Mouse (Mus musculus): Measurements from ENCODE around the gene Sipa1l3. TPM values are rescaled to one million over a fixed set of nuclear protein-coding genes. Genes with fewer than 3 reads are reported as not detected.

The Sipa1l3 gene
- polyA plus RNA-seq, 1 experiment, result 30.3 TPM

DNA sequence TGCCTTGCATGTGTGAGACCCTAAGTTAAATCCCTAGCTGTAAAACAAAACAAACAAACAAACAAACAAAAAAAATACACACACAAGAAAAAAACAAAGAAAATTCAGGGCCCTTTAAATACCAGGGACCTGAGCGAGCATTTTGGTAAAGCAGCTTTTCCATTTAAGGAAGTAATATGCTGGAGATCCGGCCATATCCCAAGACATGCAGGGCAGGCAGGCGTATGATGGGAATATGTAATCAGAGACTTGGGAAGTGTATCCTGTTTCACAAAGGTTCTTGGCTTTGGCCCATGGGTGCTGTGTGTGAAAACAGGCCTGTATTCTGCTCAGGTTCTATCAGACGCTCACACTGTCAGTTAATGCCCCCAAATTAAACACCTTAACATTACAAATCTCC lies 240.9 kb downstream of the Sipa1l3 start:
- no peak for DNase-seq (ENCODE audit: low read depth in 1 of 2, low spot score in 2 of 2)

DNA sequence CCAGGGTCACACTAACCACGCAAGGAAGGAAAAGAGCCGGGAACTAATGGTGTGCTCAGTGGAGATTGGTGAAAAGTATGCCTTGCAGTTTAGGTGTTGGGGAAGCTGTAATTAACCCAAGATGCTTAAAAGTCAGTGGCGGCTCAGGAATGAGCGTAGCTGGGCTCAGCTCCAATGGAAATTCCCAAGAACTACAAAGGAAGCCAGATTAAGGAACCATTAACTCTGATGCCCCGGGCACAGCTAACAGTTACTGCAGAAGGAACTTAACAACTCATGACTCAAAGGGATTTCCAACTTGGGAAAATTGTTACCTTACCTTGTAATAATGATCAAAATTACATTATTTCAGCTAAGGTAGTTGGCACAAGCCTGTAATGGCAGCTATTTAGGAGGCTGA lies 241.7 kb downstream of the Sipa1l3 start:
- WGBS, result 80% methylated on average over 5 of the region's 5 CpGs
- TF ChIP-seq POLR2A (IDR thresholded peaks at IDR 0.05; ENCODE audit: low read depth, low read length) (no peak), CTCF (IDR thresholded peaks at IDR 0.05; ENCODE audit: extremely low read depth, insufficient read depth, insufficient read length, insufficient replicate concordance) (no peak)
- no peaks in the 10 kb centered on the region for H3K36me3 ChIP-seq (ENCODE audit: control insufficient read depth, insufficient read depth, low read length)
- H3K27me3 ChIP-seq (ENCODE audit: control insufficient read depth, insufficient read depth, low read length), result no peaks in the 10 kb centered on the region
- no peak overlapping the region for H3K27ac ChIP-seq (ENCODE audit: insufficient read depth, low read length)
- H3K4me1 ChIP-seq (ENCODE audit: control insufficient read depth, insufficient read depth, insufficient read length), result peaks cover 2% of the 10 kb centered on the region; the same call in 1 of the 2 replicates
- H3K4me3 ChIP-seq (ENCODE audit: extremely low read depth, insufficient read depth, insufficient read length), result no peak overlapping the region
- DNase-seq (ENCODE audit: low read depth in 1 of 2, low spot score in 2 of 2), result no peak

More for the DNA sequence above, 240.9 kb downstream of the Sipa1l3 start:
- Histone ChIP-seq H3K27me3 (ENCODE audit: control insufficient read depth, insufficient read depth, low read length) (no peaks in the 10 kb centered on the region), H3K27ac (ENCODE audit: insufficient read depth, low read length) (no peak overlapping the region), H3K4me1 (ENCODE audit: control insufficient read depth, insufficient read depth, insufficient read length) (peaks cover 6% of the 10 kb centered on the region), H3K36me3 (ENCODE audit: control insufficient read depth, insufficient read depth, low read length) (no peaks in the 10 kb centered on the region), H3K4me3 (ENCODE audit: extremely low read depth, insufficient read depth, insufficient read length) (no peak overlapping the region)
- TF ChIP-seq CTCF (IDR thresholded peaks at IDR 0.05; ENCODE audit: extremely low read depth, insufficient read depth, insufficient read length, insufficient replicate concordance) (no peak), POLR2A (IDR thresholded peaks at IDR 0.05; ENCODE audit: low read depth, low read length) (no peak)
- 80% methylated on average over 4 of the region's 4 CpGs for WGBS

DNA sequence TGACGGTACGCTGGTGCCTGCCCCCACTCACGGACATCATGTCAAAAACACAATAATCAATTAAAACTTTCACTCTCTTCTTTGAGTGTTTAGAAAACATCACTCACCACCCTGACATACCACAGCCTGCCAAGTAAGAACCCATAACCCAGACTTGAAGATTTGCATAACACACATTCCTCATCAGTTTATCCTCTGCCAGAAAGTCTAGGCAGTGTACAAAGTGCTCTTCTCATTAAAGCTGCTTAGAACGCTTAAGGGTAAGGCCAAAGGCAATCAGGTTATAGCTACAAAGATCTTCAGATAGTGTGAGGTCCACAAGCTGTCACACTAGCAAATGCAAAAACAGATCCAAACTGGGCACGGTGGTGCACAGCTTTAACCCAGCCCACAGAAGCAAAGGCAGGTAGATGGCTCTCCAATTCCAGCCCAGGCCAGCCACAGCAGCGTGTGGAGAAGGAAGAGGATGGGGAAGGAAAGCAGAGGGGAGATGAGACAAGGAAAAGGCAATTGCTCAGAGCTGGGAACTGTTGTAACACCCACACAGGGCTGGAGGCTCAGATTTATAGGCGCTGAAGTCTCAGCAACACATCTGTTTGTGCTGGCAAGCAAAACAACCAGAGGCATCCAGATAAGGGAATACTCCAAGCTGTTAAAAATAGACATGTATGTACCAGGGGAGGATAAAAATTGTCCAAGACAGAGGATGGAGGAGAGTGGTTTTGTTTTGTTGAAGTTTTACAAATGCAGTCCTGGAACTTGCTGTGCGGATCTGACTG lies 246.6 kb downstream of the Sipa1l3 start:
- H3K27me3 ChIP-seq (ENCODE audit: control insufficient read depth, insufficient read depth, low read length), result no peaks in the 10 kb centered on the region
- peaks cover 8% of the 10 kb centered on the region for H3K4me1 ChIP-seq (ENCODE audit: control insufficient read depth, insufficient read depth, insufficient read length)
- TF ChIP-seq CTCF (IDR thresholded peaks at IDR 0.05; ENCODE audit: extremely low read depth, insufficient read depth, insufficient read length, insufficient replicate concordance), result no peak
- TF ChIP-seq POLR2A (IDR thresholded peaks at IDR 0.05; ENCODE audit: low read depth, low read length), result no peak
- no peaks in the 10 kb centered on the region for H3K36me3 ChIP-seq (ENCODE audit: control insufficient read depth, insufficient read depth, low read length)
- no peak overlapping the region for H3K27ac ChIP-seq (ENCODE audit: insufficient read depth, low read length)
- no peak overlapping the region for H3K4me3 ChIP-seq (ENCODE audit: extremely low read depth, insufficient read depth, insufficient read length)
- 84% methylated on average over 8 of the region's 8 CpGs for WGBS
- no peak for DNase-seq (ENCODE audit: low read depth in 1 of 2, low spot score in 2 of 2)

GRCm38 (mm10) chr7:29270445-29270844 lies 248.0 kb downstream of the Sipa1l3 start:
- no peaks in the 10 kb centered on the region for H3K27me3 ChIP-seq (ENCODE audit: control insufficient read depth, insufficient read depth, low read length)
- peaks cover 8% of the 10 kb centered on the region for H3K4me1 ChIP-seq (ENCODE audit: control insufficient read depth, insufficient read depth, insufficient read length)
- H3K27ac ChIP-seq (ENCODE audit: insufficient read depth, low read length), result no peak overlapping the region
- DNase-seq (ENCODE audit: low read depth in 1 of 2, low spot score in 2 of 2), result no peak
- H3K36me3 ChIP-seq (ENCODE audit: control insufficient read depth, insufficient read depth, low read length), result no peaks in the 10 kb centered on the region
- no peak overlapping the region for H3K4me3 ChIP-seq (ENCODE audit: extremely low read depth, insufficient read depth, insufficient read length)
- TF ChIP-seq POLR2A (IDR thresholded peaks at IDR 0.05; ENCODE audit: low read depth, low read length) (no peak), CTCF (IDR thresholded peaks at IDR 0.05; ENCODE audit: extremely low read depth, insufficient read depth, insufficient read length, insufficient replicate concordance) (no peak)
- 32% methylated on average over 4 of the region's 4 CpGs for whole genome bisulfite sequencing

Other genes with a start within 250 kb of the Sipa1l3 start
- 69.7 and 88.3 TPM in 2 replicates for gene Spint2, start 236.7 kb downstream of the Sipa1l3 start, polyA plus RNA-seq (2012; rRNA removed)
- gene Ppp1r14a, start 229.3 kb downstream of the Sipa1l3 start, polyA plus RNA-seq (2012; rRNA removed), result 27.3 and 62.6 TPM in 2 replicates
- 0.06 and 0.35 TPM in 2 replicates for gene Dpf1, start 214.7 kb downstream of the Sipa1l3 start, polyA plus RNA-seq (2012; rRNA removed)
- gene Catsperg2, start 208.4 kb upstream of the Sipa1l3 start, polyA plus RNA-seq (2012; rRNA removed), result 0.13 and 0.20 TPM in 2 replicates
- gene Zfp84, start 249.9 kb upstream of the Sipa1l3 start, polyA plus RNA-seq (2012; rRNA removed), result 3.2 and 3.4 TPM in 2 replicates

Measured in spleen, adult 2 months (tissue).